29 mouse cellular contexts compared by ENCODE assay signal in genomic region chr2:54943386-54943785, GRCm38 (mm10).
"Had no signal": no experiment of that assay in that cellular context is flagged by ENCODE, and none has a peak within 500 bp of the region (broad histone marks: within the 10 kb centered on the region; RNA-seq: fewer than 3 reads in every experiment).

No protein-coding gene starts in this region.

- H3K36me3 ChIP-seq: heart, embryonic 13.5 days; heart, embryonic 15.5 days; hindbrain, embryonic 13.5 days; hindbrain, embryonic 15.5 days; kidney, embryonic 15.5 days; limb, embryonic 10.5 days; limb, embryonic 12.5 days; liver, embryonic 13.5 days; liver, embryonic 15.5 days had no signal

- H3K4me1 ChIP-seq: heart, embryonic 13.5 days; heart, embryonic 15.5 days; hindbrain, embryonic 13.5 days; hindbrain, embryonic 15.5 days; kidney, embryonic 15.5 days; limb, embryonic 10.5 days; limb, embryonic 12.5 days; liver, embryonic 13.5 days; liver, embryonic 15.5 days had no signal

- H3K9me3 ChIP-seq: heart, embryonic 13.5 days; heart, embryonic 15.5 days; hindbrain, embryonic 13.5 days; hindbrain, embryonic 15.5 days; kidney, embryonic 15.5 days; limb, embryonic 10.5 days; limb, embryonic 12.5 days; liver, embryonic 13.5 days; liver, embryonic 15.5 days had no signal

- DNase-seq: gastrocnemius, postnatal 14 days; gastrocnemius, postnatal 36 days; heart, adult 11 months; heart, adult 2 months; heart, postnatal 14 days; heart, postnatal 36 days; kidney, adult 11 months; kidney, adult 2 months; kidney, adult 9 months; kidney, postnatal 14 days; kidney, postnatal 36 days; layer of hippocampus, adult 9-11 months; layer of hippocampus, postnatal 36 days; liver; liver, embryonic 13.5 days; liver, postnatal 0 days had no signal

- H3K9ac ChIP-seq: heart, embryonic 13.5 days; heart, embryonic 15.5 days; hindbrain, embryonic 13.5 days; hindbrain, embryonic 15.5 days; kidney, embryonic 15.5 days; limb, embryonic 12.5 days; liver, embryonic 13.5 days; liver, embryonic 15.5 days; liver, postnatal 0 days had no signal

- H3K4me3 ChIP-seq: heart, adult 2 months; heart, embryonic 13.5 days; heart, embryonic 15.5 days; hindbrain, embryonic 13.5 days; hindbrain, embryonic 15.5 days; kidney, embryonic 15.5 days; limb, embryonic 10.5 days; limb, embryonic 12.5 days; liver, embryonic 13.5 days; liver, embryonic 15.5 days had no signal

- H3K27me3 ChIP-seq: heart, embryonic 13.5 days; heart, embryonic 15.5 days; hindbrain, embryonic 13.5 days; hindbrain, embryonic 15.5 days; kidney, embryonic 15.5 days; limb, embryonic 12.5 days; liver, embryonic 13.5 days; liver, embryonic 15.5 days had no signal

- H3K27ac ChIP-seq: heart, adult 2 months; heart, embryonic 13.5 days; heart, embryonic 15.5 days; hindbrain, embryonic 13.5 days; hindbrain, embryonic 15.5 days; hindbrain, postnatal 0 days; kidney, embryonic 15.5 days; kidney, postnatal 0 days; limb, embryonic 10.5 days; limb, embryonic 12.5 days; liver, embryonic 13.5 days; liver, embryonic 15.5 days had no signal

- H3K4me2 ChIP-seq: heart, embryonic 11.5 days; heart, embryonic 13.5 days; heart, embryonic 15.5 days; hindbrain, embryonic 13.5 days; hindbrain, embryonic 15.5 days; kidney, embryonic 15.5 days; limb, embryonic 12.5 days; liver, embryonic 11.5 days; liver, embryonic 13.5 days; liver, embryonic 15.5 days had no signal

- ATAC-seq: hindbrain, postnatal 0 days; intestine, embryonic 16.5 days; liver, postnatal 0 days had no signal
